Mouse (Mus musculus): Measurements from ENCODE around the gene C1qtnf2.

DNA sequence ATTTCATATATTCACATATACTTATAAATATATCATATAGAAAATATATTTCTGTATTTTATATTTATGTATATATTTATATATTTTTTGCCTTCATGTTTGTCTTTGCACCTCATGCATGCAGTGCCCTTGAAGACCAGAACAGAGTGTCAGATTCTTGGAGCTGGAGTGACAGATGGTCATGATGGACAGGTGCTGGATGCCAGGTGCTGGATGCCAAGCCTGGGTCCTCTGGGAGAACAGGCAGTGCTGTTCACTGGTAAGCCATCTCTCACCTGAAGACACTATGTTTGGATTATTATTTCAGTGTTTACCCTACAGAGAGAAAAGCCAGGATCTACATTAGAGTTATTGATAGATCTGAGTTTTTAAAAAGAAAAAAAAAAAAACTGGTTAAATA lies 44.7 kb downstream of the C1qtnf2 start:
- TF ChIP-seq POLR2A (IDR thresholded peaks at IDR 0.05; ENCODE audit: low read depth, low read length): no peak
- no peak for TF ChIP-seq CTCF (IDR thresholded peaks at IDR 0.05; ENCODE audit: borderline replicate concordance, insufficient read depth, low read length)
